Mouse (Mus musculus): Measurements from ENCODE around the gene Sec62. TPM values are rescaled to one million over a fixed set of nuclear protein-coding genes. Genes with fewer than 3 reads are reported as not detected.

Gene Sec62
- total and polyA plus RNA-seq, 2 experiments from 2014 or later, result 66.7 to 92.8 TPM

- Histone ChIP-seq H3K27ac (ENCODE audit: low read depth, low read length) (no peak overlapping the region), H3K27me3 (ENCODE audit: insufficient read depth, low read length) (no peaks in the 10 kb centered on the region), H3K4me3 (ENCODE audit: low read depth, low read length) (no peak overlapping the region), H3K9ac (no peak overlapping the region), H3K4me2 (ENCODE audit: low read depth) (no peak overlapping the region), H3K9me3 (ENCODE audit: low read length) (no peaks in the 10 kb centered on the region), H3K4me1 (ENCODE audit: insufficient read depth) (no peaks in the 10 kb centered on the region), H3K36me3 (ENCODE audit: insufficient read depth) (no peaks in the 10 kb centered on the region)
- ATAC-seq (no peak), DNase-seq (no peak)
- TF ChIP-seq CTCF (IDR thresholded peaks at IDR 0.05; ENCODE audit: low read depth), result no peak
- WGBS, result 38% methylated on average over 5 of the region's 5 CpGs
Measured at GRCm38 (mm10) chr3:30788531-30788930, 4.1 kb upstream of the Sec62 start.

GRCm38 (mm10) chr3:30793403-30794221 is 937 bp downstream of the Sec62 start:
- Histone ChIP-seq H3K9ac (peak overlapping the region; percentile 99), H3K9me3 (ENCODE audit: low read length) (no peaks in the 10 kb centered on the region), H3K4me3 (ENCODE audit: low read depth, low read length) (peak overlapping the region; percentile 99), H3K27me3 (ENCODE audit: insufficient read depth, low read length) (no peaks in the 10 kb centered on the region), H3K4me1 (ENCODE audit: insufficient read depth) (peaks cover 7% of the 10 kb centered on the region; the same call in 1 of the 2 replicates), H3K36me3 (ENCODE audit: insufficient read depth) (no peaks in the 10 kb centered on the region), H3K4me2 (ENCODE audit: low read depth) (peak overlapping the region; percentile 71), H3K27ac (ENCODE audit: low read depth, low read length) (peak overlapping the region; percentile 95)
- WGBS, result 3% methylated on average over 65 of the region's 75 CpGs
- ATAC-seq, result peak; percentile 73
- DNase-seq, result peak; percentile 60
- TF ChIP-seq CTCF (IDR thresholded peaks at IDR 0.05; ENCODE audit: low read depth), result no peak

GRCm38 (mm10) chr3:30802171-30802570 is 9.5 kb downstream of the Sec62 start:
- no peaks in the 10 kb centered on the region for H3K4me1 ChIP-seq (ENCODE audit: insufficient read depth)
- no peak overlapping the region for H3K4me2 ChIP-seq (ENCODE audit: low read depth)
- no peak for DNase-seq
- H3K9ac ChIP-seq, result no peak overlapping the region
- TF ChIP-seq CTCF (IDR thresholded peaks at IDR 0.05; ENCODE audit: low read depth), result no peak
- 97% methylated on average over 3 of the region's 3 CpGs for WGBS
- no peaks in the 10 kb centered on the region for H3K27me3 ChIP-seq (ENCODE audit: insufficient read depth, low read length)
- H3K9me3 ChIP-seq (ENCODE audit: low read length), result no peaks in the 10 kb centered on the region
- H3K36me3 ChIP-seq (ENCODE audit: insufficient read depth), result peaks cover 23% of the 10 kb centered on the region; the same call in 1 of the 2 replicates
- no peak overlapping the region for H3K4me3 ChIP-seq (ENCODE audit: low read depth, low read length)
- no peak for ATAC-seq
- no peak overlapping the region for H3K27ac ChIP-seq (ENCODE audit: low read depth, low read length)

- TF ChIP-seq CTCF (IDR thresholded peaks at IDR 0.05; ENCODE audit: low read depth), result no peak
- WGBS, result 59% methylated on average over 3 of the region's 3 CpGs
- Histone ChIP-seq H3K36me3 (ENCODE audit: insufficient read depth) (peaks cover 47% of the 10 kb centered on the region), H3K27ac (ENCODE audit: low read depth, low read length) (no peak overlapping the region), H3K9me3 (ENCODE audit: low read length) (no peaks in the 10 kb centered on the region), H3K4me3 (ENCODE audit: low read depth, low read length) (no peak overlapping the region), H3K4me1 (ENCODE audit: insufficient read depth) (no peaks in the 10 kb centered on the region), H3K4me2 (ENCODE audit: low read depth) (no peak overlapping the region), H3K27me3 (ENCODE audit: insufficient read depth, low read length) (no peaks in the 10 kb centered on the region), H3K9ac (no peak overlapping the region)
- DNase-seq (no peak), ATAC-seq (no peak)
Measured at GRCm38 (mm10) chr3:30812881-30813280, 20.2 kb downstream of the Sec62 start.

GRCm38 (mm10) chr3:30818630-30819125 is 26.0 kb downstream of the Sec62 start:
- 93% methylated on average over 16 of the region's 16 CpGs for WGBS
- DNase-seq (no peak), ATAC-seq (no peak)
- no peaks in the 10 kb centered on the region for H3K4me1 ChIP-seq (ENCODE audit: insufficient read depth)
- H3K9me3 ChIP-seq (ENCODE audit: low read length), result no peaks in the 10 kb centered on the region
- no peak overlapping the region for H3K4me3 ChIP-seq (ENCODE audit: low read depth, low read length)
- no peak overlapping the region for H3K4me2 ChIP-seq (ENCODE audit: low read depth)
- no peak overlapping the region for H3K27ac ChIP-seq (ENCODE audit: low read depth, low read length)
- H3K9ac ChIP-seq, result no peak overlapping the region
- H3K27me3 ChIP-seq (ENCODE audit: insufficient read depth, low read length), result no peaks in the 10 kb centered on the region
- peaks cover 44% of the 10 kb centered on the region for H3K36me3 ChIP-seq (ENCODE audit: insufficient read depth)
- no peak for TF ChIP-seq CTCF (IDR thresholded peaks at IDR 0.05; ENCODE audit: low read depth)

- TF ChIP-seq CTCF (IDR thresholded peaks at IDR 0.05; ENCODE audit: low read depth), result no peak
- H3K9me3 ChIP-seq (ENCODE audit: low read length), result no peaks in the 10 kb centered on the region
- H3K9ac ChIP-seq, result no peak overlapping the region
- DNase-seq, result no peak
- H3K27ac ChIP-seq (ENCODE audit: low read depth, low read length), result no peak overlapping the region
- H3K4me2 ChIP-seq (ENCODE audit: low read depth), result no peak overlapping the region
- no peak for ATAC-seq
- no peaks in the 10 kb centered on the region for H3K4me1 ChIP-seq (ENCODE audit: insufficient read depth)
- 93% methylated on average over 8 of the region's 8 CpGs for WGBS
- no peak overlapping the region for H3K4me3 ChIP-seq (ENCODE audit: low read depth, low read length)
- H3K36me3 ChIP-seq (ENCODE audit: insufficient read depth), result peaks cover 29% of the 10 kb centered on the region
- no peaks in the 10 kb centered on the region for H3K27me3 ChIP-seq (ENCODE audit: insufficient read depth, low read length)
Measured at GRCm38 (mm10) chr3:30822163-30822562, 29.5 kb downstream of the Sec62 start.

GRCm38 (mm10) chr3:30826069-30826468 is 33.4 kb downstream of the Sec62 start:
- no peaks in the 10 kb centered on the region for H3K9me3 ChIP-seq (ENCODE audit: low read length)
- H3K4me1 ChIP-seq (ENCODE audit: insufficient read depth), result no peaks in the 10 kb centered on the region
- H3K36me3 ChIP-seq (ENCODE audit: insufficient read depth), result peaks cover 10% of the 10 kb centered on the region; the same call in 1 of the 2 replicates
- no peak overlapping the region for H3K9ac ChIP-seq
- DNase-seq (no peak), ATAC-seq (no peak)
- 94% methylated on average over 5 of the region's 5 CpGs for WGBS
- H3K4me3 ChIP-seq (ENCODE audit: low read depth, low read length), result no peak overlapping the region
- no peak for TF ChIP-seq CTCF (IDR thresholded peaks at IDR 0.05; ENCODE audit: low read depth)
- no peaks in the 10 kb centered on the region for H3K27me3 ChIP-seq (ENCODE audit: insufficient read depth, low read length)
- H3K27ac ChIP-seq (ENCODE audit: low read depth, low read length), result no peak overlapping the region
- H3K4me2 ChIP-seq (ENCODE audit: low read depth), result no peak overlapping the region
